Mouse (Mus musculus) embryonic fibroblast, embryonic 13.5 days (primary cell): ENCODE measurements around the gene Glp1r.

ENCODE experiments used
- CTCF ChIP-seq: IDR thresholded peaks from 2 replicates; pipeline ENCODE4 v1.5.1; 2011; ENCODE audit warnings: mild to moderate bottlenecking, control low read depth, low read length, moderate library complexity, borderline replicate concordance; ENCODE audit not compliant: insufficient read depth
- POLR2A ChIP-seq: IDR thresholded peaks from 2 replicates; pipeline ENCODE4 v1.6.1; 2011; ENCODE audit warnings: low read depth, mild to moderate bottlenecking, control low read depth, low read length, moderate library complexity

GRCm38 (mm10) chr17:30860606-30861005 is 41.0 kb upstream of the Glp1r start:
- TF ChIP-seq POLR2A (no peak), CTCF (no peak)
